Mouse (Mus musculus): ENCODE measurements at regions not wholly inside any gene's neighbourhood (a gene's known extent, or its start where the extent isn't known, plus 50 kb on each side); places are given as distances from the start of the nearest gene placed in this dataset.

DNA sequence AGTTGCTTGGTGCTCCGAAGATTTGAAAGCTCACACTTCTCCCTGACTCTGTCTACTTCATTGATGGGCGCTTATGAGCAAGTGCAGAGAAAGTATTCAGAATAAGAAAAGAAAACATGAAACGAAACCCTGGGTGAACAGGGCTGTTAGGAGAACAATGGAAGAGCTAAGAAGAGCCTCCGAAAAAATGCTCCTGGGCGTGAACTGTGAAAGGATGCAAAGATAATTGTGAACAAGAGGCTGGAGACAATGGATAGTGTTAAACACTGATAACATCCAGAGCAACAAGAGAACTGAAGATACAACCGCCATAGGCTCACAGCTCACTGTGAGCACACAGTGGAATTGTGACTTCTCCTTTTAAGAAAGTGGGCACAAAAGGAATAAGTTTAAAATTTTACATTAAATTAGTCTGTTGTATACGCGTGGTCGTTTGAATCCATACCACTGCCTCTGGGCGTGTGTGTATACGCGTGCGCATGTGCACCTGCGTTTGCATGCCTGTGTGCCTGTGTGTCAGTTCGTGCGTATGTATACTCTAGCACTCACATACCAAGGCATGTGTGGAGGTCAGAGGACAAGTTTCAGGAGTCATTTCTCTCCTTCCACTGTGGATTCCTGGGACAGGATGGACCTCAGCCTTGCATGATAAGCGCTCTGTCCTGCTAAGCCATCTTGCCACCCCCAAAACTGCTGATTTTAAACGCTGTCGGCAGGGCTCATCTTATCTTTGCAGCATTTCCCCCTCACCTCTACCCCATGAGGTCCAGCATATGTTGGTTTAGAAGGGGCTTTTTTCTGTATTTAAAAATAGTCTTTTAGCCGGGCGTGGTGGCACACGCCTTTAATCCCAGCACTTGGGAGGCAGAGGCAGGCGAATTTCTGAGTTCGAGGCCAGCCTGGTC is 113.0 kb upstream of the 1700016C15Rik start:
- DNase-seq (ENCODE audit: low spot score), result no peak

DNA sequence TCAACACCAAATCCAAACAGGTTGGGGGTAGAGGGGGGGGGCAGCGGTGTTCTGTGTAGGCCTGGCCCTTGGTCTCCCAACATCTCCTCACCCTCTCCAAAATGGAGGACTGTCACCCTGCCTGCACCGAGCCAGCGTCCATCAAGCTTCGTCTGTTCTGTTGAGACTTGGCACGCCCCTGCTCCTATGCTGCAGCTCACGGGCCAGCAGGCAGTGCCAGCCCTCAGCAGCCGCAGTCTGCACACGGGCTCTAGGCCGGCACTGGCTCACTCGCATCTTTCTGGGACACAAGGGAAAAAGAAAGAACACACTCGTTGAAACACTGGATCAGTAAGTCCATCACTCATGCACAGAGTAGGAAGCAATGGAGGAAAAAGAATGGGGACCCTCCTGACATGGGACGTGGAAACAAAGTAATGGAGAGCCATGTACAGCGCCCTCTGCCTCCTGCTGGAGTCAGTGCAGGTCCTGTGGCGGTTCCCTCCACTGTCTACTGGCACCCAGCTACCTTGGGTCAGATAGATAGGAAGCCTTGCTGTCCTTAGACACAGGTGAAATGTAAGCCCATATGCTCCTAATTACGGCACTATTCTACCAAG is 109.0 kb upstream of the 1700016C15Rik start:
- DNase-seq (ENCODE audit: low spot score), result no peak

DNA sequence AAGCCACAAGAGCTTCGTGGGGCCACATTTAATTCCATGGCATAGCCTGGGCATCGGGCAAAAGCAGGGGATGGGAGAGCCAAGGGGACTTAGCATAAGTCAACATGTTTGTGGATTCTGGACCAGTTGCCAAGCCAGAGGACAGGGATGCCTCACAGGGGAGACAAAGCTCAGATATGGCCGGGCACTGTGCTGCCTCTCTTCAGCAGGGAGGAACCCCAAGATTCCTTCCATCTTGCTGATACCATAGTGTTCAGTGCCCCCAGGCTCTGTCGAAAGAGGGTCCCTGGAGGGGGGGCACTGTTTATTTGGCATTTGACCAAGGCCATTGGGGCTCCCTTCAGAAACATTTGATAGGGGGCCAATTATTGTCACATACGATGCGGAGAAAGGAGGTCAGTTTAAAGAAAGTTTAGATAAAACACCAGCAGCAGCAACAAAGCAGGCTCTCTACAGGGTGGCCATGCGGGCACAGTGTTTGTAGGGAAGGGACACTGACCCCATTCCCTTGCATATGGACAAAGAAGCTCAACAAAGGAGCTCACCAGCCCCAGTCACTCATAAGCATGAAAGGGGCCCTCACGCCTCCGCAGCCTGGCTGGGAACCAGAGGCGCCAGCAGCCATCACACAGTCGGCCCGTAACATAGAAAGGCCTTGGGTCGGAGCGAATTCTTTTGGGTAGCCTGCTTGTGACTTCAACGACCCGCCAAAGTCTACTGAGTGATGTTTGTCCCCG is 107.6 kb upstream of the 1700016C15Rik start:
- peak; percentile 62 for DNase-seq (ENCODE audit: low spot score)

DNA sequence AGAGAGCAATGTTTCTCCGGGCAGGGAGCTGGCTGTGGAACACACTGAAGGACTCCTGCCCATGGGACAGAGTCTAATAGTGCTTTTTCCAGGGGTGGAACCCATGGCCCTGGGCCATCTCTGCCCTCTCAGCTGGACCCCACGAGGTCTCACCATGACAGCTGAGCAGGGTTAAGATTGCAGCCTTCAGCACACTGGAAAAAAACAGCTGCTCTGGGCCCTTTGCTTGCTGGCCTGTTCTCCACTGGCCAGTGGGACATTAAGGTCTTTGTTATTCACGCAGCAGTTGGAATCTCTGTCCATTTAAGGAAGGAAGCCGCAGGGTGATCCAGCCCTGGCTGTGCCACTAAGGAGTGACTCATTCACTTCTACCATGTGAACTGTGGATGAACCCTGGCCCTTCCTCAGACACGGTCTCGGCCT is 106.3 kb upstream of the 1700016C15Rik start:
- DNase-seq (ENCODE audit: low spot score), result no peak

DNA sequence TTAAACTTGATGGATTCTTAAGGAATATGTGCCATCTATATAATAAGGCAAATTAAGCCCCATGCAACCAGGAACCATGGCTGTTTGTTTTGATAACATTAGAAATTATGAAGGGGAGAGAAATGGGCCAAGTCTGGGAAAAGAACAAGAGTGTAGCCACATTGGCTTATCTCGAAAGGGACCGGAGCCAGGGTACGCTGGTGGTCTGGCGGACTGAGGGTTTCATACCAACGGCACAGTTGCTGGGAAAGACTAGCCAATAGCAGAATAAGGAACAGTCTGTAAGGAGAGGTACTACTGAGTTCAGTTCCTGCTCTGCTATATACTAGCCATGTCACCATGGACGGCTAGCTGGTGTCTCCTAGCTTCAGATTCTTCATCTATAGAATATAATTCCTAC is 105.9 kb upstream of the 1700016C15Rik start:
- DNase-seq (ENCODE audit: low spot score), result no peak

DNA sequence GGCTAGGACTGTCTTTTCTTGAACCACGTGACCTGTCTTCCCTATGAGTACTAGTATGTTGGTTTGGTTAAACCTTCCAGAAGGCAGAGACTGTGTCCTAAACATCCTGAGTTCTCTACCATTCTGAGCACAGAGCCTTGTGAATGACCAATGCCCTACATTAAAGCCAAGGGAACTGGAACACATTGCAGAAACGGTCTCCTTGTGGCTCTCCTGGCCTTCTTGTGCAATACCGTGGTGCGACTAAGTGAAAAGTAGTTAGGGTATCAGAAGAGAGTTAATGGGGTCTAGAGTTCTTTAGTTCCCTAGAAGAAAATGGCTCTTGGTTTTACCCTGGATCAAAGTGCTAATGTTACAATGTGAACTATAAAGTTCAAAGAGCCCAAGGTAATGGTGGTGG is 101.8 kb upstream of the 1700016C15Rik start:
- no peak for DNase-seq (ENCODE audit: low spot score)

DNA sequence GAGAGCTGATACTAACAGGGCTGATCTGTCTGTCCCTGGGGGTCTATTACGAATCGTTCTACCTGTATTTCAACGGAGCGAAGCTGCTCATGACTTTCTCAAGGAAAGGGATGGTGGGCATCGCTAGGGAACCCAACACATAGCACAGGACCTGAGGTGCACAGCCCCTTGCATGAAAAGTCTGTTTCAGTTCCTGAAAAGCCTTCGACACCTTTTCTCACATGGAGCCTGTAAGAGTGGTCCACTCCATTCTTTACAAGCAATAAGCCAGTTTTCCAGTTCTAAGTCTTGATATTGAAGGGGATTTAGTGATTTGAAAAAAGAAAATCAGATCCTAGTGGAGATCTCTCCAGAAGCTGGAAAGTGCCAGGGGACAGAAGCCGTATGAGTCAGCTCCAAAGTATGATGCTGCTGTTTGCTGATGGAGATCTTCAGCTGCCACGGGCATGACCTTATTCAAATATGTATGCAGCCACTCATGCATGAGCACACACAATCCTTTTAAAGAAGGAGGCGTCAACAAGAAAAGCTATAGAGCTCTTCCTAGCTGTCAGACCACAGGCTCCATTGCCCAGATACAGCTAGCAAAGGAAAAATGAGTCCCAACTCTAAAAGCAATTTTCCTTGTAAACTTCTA is 95.5 kb upstream of the 1700016C15Rik start:
- peak; percentile 58 for DNase-seq (ENCODE audit: low spot score)

DNA sequence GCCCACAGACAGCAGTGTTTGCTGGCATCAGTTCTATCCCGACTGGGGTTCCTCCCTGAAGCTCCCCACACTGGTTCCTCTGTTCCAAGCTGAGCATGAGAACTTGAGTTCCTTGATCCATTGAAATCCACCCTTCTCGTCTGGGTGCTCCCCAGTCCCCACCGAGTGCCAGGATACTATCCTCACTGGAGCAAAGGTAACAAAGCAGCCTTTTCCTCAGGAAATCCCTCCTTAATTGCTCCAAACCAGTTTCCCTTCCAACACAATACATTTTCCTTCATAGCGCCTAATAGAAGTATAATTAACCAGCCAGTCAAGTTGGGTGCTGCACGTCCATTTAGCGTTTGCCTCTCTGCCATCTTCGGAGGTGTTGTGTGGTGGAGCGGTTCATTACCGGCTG is 92.6 kb upstream of the 1700016C15Rik start:
- no peak for DNase-seq (ENCODE audit: low spot score)

DNA sequence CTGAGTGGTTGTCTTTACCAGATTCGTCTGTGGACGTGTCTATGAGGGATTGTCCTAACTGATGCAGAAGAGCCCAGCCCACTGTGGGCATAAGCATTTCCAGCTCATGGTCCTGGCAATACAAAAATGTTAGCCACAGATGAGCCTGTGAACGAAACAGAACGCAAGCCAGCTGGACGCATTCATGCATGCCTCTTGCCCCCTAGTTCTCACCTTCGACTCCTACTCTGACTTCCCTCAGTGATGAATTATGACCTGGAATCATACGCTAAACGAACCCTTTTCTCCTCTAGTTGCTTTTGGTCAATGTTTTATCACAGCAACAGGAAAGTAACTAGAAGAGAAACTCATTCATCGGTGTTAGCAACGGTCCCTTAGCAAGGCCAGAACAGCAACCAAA is 91.2 kb upstream of the 1700016C15Rik start:
- no peak for DNase-seq (ENCODE audit: low spot score)

DNA sequence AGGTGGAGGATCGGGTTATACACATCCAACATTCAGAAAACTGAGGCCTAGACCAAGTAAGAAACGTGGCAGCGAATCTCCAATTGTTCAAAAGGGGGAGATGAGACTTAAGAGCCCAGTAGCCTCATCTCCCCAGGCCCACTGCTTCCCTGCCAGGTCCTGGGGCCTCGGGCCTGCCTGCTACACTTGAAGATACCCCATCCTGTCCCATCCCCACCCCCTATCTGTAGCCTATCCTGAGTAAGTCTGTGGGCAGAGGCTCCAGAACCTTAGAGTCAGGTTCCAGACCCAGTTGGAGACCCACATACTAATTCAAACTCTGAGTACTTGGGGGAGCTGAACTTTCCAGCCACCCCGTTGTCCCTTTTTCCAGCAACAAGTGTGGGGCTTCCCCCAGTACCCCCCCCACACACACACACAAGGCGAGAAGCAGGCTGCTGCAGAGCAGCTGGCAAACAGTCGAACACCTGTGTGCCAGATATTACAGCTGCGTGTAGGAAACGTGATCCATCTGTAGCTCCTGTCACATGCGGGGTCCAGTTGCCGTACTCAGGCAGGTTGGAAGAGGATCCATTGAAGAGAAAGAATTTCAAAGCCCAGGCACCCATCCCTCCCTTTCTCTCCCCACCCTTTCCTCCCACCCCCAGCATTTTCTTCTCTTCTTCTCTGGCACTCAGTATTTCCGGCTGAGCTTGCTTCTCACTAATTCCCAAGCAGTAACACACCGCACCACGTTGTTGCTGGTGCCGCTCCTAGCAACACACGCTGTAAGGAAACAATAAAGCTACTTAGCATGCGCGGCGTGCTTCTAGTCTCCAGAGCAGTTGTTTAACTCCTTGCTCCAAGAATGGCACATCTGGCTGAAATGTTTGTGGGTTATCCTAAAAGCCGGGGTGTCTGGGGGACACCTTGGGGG is 89.4 kb upstream of the 1700016C15Rik start:
- DNase-seq (ENCODE audit: low spot score), result peak; percentile 45

DNA sequence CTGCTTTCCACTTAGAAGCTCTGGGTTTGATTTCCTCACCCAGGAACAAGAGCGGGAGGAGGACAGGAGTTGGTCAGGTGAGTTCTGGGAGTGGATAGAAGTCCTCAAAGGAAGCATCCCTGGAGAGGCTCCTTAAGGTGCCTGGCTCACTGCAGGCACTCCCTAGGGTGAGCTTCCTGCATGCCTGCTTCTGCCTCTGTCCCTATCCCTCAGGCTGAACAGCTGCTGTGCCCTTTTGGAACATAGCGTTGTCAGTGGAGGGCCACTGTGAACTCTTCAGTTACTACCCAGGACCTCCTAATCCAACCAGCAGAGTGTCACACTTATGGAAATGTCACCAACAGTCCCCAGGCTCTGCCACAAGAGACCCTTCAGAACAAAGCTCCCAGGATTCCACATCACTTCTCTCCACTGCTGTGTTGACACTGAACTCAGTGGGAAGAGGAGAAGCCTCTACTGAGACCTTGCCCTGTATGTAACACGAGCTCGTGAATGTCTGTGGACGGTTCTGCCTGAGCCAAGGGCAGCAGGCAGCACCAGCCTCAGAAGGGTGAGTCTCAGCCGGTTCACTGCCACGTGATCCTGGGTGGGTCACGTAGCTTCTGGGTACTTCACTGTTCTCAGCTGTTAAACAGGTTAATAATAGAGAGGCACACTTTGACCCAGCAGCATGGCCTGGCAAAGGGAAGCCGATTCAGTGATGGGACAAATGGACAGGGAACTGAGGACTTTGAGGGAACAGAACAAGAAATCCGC is 86.7 kb upstream of the 1700016C15Rik start:
- DNase-seq (ENCODE audit: low spot score), result no peak

DNA sequence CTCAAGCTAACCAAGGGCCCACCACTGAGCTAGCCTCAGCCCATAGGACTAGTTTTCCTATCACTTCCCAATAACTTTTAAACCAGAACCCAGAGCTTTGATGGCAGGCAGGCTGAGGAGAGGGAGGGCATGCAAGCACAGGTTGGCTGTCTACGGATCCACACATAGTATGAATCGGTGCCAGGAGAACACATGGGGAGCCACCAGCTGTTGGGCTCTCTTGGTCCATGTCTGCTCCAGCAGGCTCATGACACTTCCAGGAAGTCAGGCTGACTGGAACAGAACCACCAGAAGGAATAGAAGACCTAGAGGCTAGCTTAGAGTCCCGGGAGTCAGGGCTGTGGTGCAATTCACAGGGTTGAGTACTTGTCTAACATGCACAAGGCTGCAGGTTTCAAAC is 86.0 kb upstream of the 1700016C15Rik start:
- DNase-seq (ENCODE audit: low spot score), result no peak

DNA sequence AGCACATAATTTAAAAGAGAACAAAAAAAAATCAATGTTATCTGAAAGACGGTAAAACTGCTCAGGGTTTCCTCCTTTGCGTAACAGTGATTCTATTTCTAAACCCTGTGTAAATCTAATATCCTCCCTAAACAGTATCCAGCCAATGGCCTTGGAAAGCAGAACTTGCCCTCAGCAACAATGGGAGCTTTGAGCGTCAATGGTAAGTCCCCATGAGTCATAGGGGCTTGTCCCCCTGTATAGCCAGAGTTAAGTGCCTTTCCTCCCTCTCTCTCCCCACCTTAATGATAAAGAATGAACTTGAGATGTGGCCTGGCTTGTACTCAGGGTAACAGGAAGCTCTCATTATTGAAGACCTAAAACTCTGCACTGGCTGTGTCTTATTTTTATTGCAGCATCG is 85.4 kb upstream of the 1700016C15Rik start:
- no peak for DNase-seq (ENCODE audit: low spot score)

DNA sequence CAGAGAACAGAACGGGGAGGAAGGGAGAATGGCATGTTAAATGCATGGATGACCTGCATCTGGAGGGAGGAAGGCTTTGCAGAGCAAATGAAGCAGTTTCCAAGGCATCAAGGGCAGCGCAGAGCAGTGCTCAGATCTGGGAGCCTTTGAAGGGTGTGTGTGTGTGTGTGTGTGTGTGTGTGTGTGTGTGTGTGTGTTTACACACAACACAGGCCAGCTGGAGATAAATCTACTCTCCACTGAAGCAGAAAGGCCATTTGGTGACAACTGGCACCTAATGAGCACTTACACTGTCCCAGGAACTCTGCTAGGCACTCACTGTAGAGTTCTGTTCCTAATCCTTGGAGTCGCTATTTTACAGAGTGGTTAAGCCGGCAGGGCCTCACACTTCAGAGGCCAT is 84.3 kb upstream of the 1700016C15Rik start:
- DNase-seq (ENCODE audit: low spot score), result peak; percentile 59

DNA sequence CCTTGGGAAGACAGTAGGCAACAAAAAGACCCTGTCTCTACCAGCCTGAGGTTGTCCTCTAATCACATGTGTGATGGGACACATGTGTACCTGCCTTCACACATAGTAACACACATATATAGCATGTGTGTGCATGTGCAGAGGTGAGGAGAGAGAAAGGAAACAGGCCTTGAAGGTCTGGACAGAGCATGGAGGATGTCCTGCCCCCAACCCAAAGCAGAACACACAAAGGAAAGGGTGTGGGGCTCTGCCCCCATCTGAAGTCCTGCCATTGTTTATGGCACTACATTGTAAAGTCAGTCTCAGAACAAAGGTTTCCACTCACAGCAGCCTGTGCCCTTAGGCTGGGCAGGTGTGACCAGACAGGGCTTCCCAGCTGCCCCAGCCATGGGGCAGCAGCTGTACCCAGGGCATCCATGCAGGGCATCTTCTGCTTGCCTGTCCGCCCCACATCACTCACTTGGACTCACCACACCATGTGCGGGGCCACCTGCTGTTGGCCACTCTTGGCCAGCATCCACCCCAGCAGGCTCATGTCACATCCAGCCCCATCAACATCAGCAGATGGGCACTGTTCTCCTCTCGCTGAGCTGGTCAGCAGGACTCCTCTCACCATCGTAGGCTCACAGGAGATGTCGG is 83.6 kb upstream of the 1700016C15Rik start:
- peak; percentile 57 for DNase-seq (ENCODE audit: low spot score)

DNA sequence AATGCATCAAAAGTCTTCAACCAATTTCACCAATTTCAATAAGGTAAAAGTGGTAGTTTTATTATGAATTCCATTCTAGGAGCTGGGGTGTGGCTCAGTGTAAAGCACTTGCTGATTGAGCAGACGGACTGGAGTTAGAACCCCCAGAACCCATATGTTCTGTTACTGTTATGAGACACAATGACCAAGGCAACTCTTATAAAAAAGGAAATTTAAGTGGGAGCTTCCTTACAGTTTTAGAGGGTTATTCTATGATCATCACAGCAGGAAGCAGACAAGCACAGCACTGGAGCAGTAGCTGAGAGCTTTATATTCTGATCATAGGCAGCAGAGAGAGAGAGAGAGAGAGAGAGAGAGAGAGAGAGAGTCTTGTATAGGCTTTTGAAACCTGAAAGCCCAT is 81.7 kb upstream of the 1700016C15Rik start:
- DNase-seq (ENCODE audit: low spot score), result no peak

DNA sequence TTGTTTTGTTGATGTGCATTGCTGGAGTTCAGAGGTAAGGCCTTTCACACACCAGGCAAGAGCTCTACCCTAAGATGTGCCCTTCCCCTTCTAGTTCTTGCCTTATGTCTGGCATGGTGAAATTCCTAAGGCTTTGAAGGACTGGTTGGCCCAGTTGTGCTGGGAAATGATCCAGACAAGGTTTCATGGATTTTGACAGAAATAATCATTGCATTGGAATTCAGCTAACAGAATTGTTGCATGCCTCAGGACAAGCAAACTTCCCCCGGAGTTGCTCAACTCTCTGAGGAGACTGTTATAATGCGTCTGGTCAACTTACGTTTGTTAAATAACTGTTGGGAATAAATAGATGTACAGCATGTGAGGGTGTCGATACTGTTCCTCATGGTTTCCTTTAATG is 80.6 kb upstream of the 1700016C15Rik start:
- DNase-seq (ENCODE audit: low spot score), result no peak

DNA sequence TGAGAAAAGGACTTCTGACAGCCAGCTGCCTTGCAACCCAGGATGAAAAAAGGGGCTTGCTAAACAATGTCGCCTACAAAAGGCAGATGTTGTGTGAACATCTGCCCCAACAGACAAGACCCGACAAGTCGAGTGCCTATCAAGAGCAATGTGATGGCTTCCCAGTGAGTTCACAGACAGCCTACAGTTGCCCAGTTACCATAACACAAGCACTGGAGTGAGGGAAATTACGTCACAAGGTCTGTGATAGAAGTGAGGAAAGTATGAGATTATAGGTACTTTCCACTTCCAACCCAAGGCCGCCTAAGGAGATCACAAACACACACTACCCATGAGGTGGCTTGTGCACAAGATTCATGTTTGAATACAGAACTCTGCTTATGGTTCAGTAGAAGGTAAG is 78.4 kb upstream of the 1700016C15Rik start:
- DNase-seq (ENCODE audit: low spot score), result no peak

DNA sequence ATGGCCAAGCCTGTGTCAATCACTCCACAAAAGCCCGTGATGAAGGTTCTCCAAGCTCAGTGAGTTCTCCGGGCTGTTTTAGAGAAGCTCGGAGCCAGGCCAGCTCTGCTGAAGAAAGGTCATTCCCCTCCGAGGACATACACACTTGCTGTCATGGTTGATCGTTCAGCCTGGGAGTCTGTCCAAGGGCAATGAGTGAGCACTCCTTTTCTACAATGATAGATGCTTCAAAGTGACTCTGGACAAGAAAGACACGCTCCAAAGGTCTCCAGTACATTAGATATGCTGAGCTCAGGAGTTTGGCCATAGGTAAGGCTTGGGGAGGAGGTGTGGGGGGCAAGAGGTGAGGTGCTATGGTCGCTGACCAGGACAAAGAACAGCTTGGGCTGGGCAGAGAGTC is 66.5 kb upstream of the 1700016C15Rik start:
- DNase-seq (ENCODE audit: low spot score), result no peak

All from retina, embryonic 14.5 days (tissue).